Mouse (Mus musculus) liver, embryonic 11.5 days (tissue): ENCODE results near the gene Parp4. TPM values are rescaled to one million over a fixed set of nuclear protein-coding genes. Genes with fewer than 3 reads are reported as not detected.

Source experiments
- ATAC-seq: fragments of 200-750 bp; cut with Nextera tagmentation; replicated peaks from 2 replicates; pipeline ENCODE4 v1.8.0; 2017; ENCODE audit warnings: moderate number of reproducible peaks, mild to moderate bottlenecking, moderate TSS enrichment, moderate library complexity; ENCODE audit not compliant: low FRiP score
- DNase-seq: peaks from one replicate; pipeline ENCODE4 v3.0.0-alpha.2; 2017; ENCODE audit warnings: low spot score
- H3K27ac ChIP-seq: fragments of 300-500 bp; sonication (generic); 2 replicates; pipeline ENCODE4 v1.5.1; 2014; ENCODE audit warnings: mild to moderate bottlenecking, low read depth, low read length, control low read depth
- H3K27me3 ChIP-seq: fragments of 300-500 bp; sonication (generic); replicated peaks from 2 replicates; pipeline ENCODE4 v1.6.1; 2014; ENCODE audit warnings: low read length, mixed read lengths; ENCODE audit not compliant: control insufficient read depth, insufficient read depth
- H3K36me3 ChIP-seq: fragments of 300-500 bp; sonication (generic); 2 replicates; pipeline ENCODE4 v1.6.1; 2014; ENCODE audit warnings: mild to moderate bottlenecking, low read length, moderate library complexity, mixed read lengths; ENCODE audit not compliant: control insufficient read depth, insufficient read depth
- H3K4me1 ChIP-seq: fragments of 300-500 bp; sonication (generic); replicated peaks from 2 replicates; pipeline ENCODE4 v1.6.1; 2014; ENCODE audit warnings: low read length, mixed read lengths; ENCODE audit not compliant: control insufficient read depth, insufficient read depth
- H3K4me2 ChIP-seq: fragments of 300-500 bp; sonication (generic); 2 replicates; pipeline ENCODE4 v1.6.1; 2014; ENCODE audit warnings: mild to moderate bottlenecking, control low read depth, moderate library complexity
- H3K4me3 ChIP-seq: fragments of 300-500 bp; sonication (generic); 2 replicates; pipeline ENCODE4 v1.5.1; 2014; ENCODE audit warnings: low read depth, low read length, control low read depth
- H3K9ac ChIP-seq: fragments of 300-500 bp; sonication (generic); 2 replicates; pipeline ENCODE4 v1.6.1; 2014; ENCODE audit warnings: low read depth, low read length, control low read depth
- H3K9me3 ChIP-seq: fragments of 300-500 bp; sonication (generic); 2 replicates; pipeline ENCODE4 v1.6.1; 2016; ENCODE audit warnings: low read length, inconsistent platforms, mixed read lengths; ENCODE audit not compliant: control insufficient read depth
- WGBS: fragments of 180-500 bp; shearing (Covaris S2); extraction: QIAGEN DNeasy Blood & Tissue Kit; methylation state at CpG from one replicate; pipeline ENCODE4 v1.1.7; 2014; 5-methylcytosine and 5-hydroxymethylcytosine counted together
- polyA plus RNA-seq: library from polyadenylated mRNA; unstranded; fragments of >200 nt; fragmentation: Nextera tagmentation; extraction: Ambion mirVana; gene quantifications from 2 replicates; pipeline ENCODE4 v1.2.1, GENCODE M21; 2014

Parp4 gene
- 2.5 and 3.0 TPM in 2 replicates for polyA plus RNA-seq

GRCm38 (mm10) chr14:56575416-56575815, at the start of gene Parp4, which contains the start of gene Cenpj:
Gene Parp4 (plus strand): TSS chr14:56575619.
Gene Cenpj (minus strand): TSS chr14:56575425.
- ATAC-seq (peak; percentile 81), DNase-seq (peak; percentile 82)
- peak within 1 kb of the TSS; percentile 65 for H3K4me2 ChIP-seq
- WGBS = under 1% methylated on average over 24 of the region's 24 CpGs
- 0 out of 2 replicates have a peak within 1 kb of the TSS, but pooled peaks have one; percentile 16 for H3K27ac ChIP-seq
- peak within 1 kb of the TSS; percentile 72 for H3K9ac ChIP-seq
- H3K36me3 ChIP-seq = no peaks in the 10 kb centered on the region
- no peaks in the 10 kb centered on the region for H3K27me3 ChIP-seq
- no peaks in the 10 kb centered on the region for H3K9me3 ChIP-seq
- H3K4me3 ChIP-seq = peak within 1 kb of the TSS; percentile 64
- peaks cover 5% of the 10 kb centered on the region; the same call in 1 of the 2 replicates for H3K4me1 ChIP-seq

GRCm38 (mm10) chr14:56530788-56531187, 44.6 kb upstream of the Parp4 start:
- H3K4me2 ChIP-seq = no peak overlapping the region
- no peak overlapping the region for H3K27ac ChIP-seq
- no peaks in the 10 kb centered on the region for H3K9me3 ChIP-seq
- no peak overlapping the region for H3K9ac ChIP-seq
- H3K36me3 ChIP-seq = peaks cover 2% of the 10 kb centered on the region; the same call in 1 of the 2 replicates
- no peaks in the 10 kb centered on the region for H3K27me3 ChIP-seq
- ATAC-seq = no peak
- DNase-seq = no peak
- H3K4me3 ChIP-seq = no peak overlapping the region
- no peaks in the 10 kb centered on the region for H3K4me1 ChIP-seq
- 85% methylated on average over 2 of the region's 2 CpGs for WGBS

- H3K36me3 ChIP-seq = 0 out of 2 replicates have a peak, but pooled peaks cover 2% of the 10 kb centered on the region
- no peaks in the 10 kb centered on the region for H3K9me3 ChIP-seq
- H3K27ac ChIP-seq = no peak overlapping the region
- ATAC-seq = no peak
- DNase-seq = no peak
- H3K4me2 ChIP-seq = no peak overlapping the region
- H3K9ac ChIP-seq = no peak overlapping the region
- WGBS = 88% methylated on average over 1 of the region's 1 CpGs
- H3K27me3 ChIP-seq = no peaks in the 10 kb centered on the region
- H3K4me3 ChIP-seq = no peak overlapping the region
- no peaks in the 10 kb centered on the region for H3K4me1 ChIP-seq
These were observed 30.5 kb upstream of the Parp4 start for GRCm38 (mm10) chr14:56544946-56545345.

- Histone ChIP-seq H3K9me3 (no peaks in the 10 kb centered on the region), H3K9ac (no peak overlapping the region), H3K27ac (no peak overlapping the region), H3K4me2 (no peak overlapping the region), H3K4me3 (no peak overlapping the region), H3K4me1 (no peaks in the 10 kb centered on the region), H3K27me3 (no peaks in the 10 kb centered on the region), H3K36me3 (0 out of 2 replicates have a peak, but pooled peaks cover 2% of the 10 kb centered on the region)
- 91% methylated on average over 4 of the region's 4 CpGs for WGBS
- ATAC-seq (no peak), DNase-seq (no peak)
These were observed 29.9 kb upstream of the Parp4 start for GRCm38 (mm10) chr14:56545491-56545890.

- no peak for ATAC-seq
- no peaks in the 10 kb centered on the region for H3K9me3 ChIP-seq
These were observed 24.5 kb upstream of the Parp4 start for GRCm38 (mm10) chr14:56550960-56551359.

GRCm38 (mm10) chr14:56552924-56553323, 22.5 kb upstream of the Parp4 start:
- Histone ChIP-seq H3K27ac (no peak overlapping the region), H3K4me2 (no peak overlapping the region), H3K9ac (no peak overlapping the region), H3K9me3 (no peaks in the 10 kb centered on the region), H3K4me3 (no peak overlapping the region), H3K36me3 (no peaks in the 10 kb centered on the region), H3K27me3 (no peaks in the 10 kb centered on the region), H3K4me1 (no peaks in the 10 kb centered on the region)
- DNase-seq (no peak), ATAC-seq (no peak)
- WGBS = 89% methylated on average over 6 of the region's 6 CpGs

More at GRCm38 (mm10) chr14:56550960-56551359, 24.5 kb upstream of the Parp4 start:
- Histone ChIP-seq H3K4me1 (no peaks in the 10 kb centered on the region), H3K27ac (no peak overlapping the region), H3K9ac (no peak overlapping the region), H3K4me2 (no peak overlapping the region), H3K36me3 (no peaks in the 10 kb centered on the region), H3K4me3 (no peak overlapping the region), H3K27me3 (no peaks in the 10 kb centered on the region)
- WGBS = 84% methylated on average over 4 of the region's 4 CpGs
- no peak for DNase-seq

GRCm38 (mm10) chr14:56553331-56553730, 22.1 kb upstream of the Parp4 start:
- no peaks in the 10 kb centered on the region for H3K36me3 ChIP-seq

GRCm38 (mm10) chr14:56554716-56555115, 20.7 kb upstream of the Parp4 start:
- H3K36me3 ChIP-seq = no peaks in the 10 kb centered on the region
- no peaks in the 10 kb centered on the region for H3K27me3 ChIP-seq
- WGBS = 91% methylated on average over 2 of the region's 2 CpGs

More at GRCm38 (mm10) chr14:56553331-56553730, 22.1 kb upstream of the Parp4 start:
- H3K9ac ChIP-seq = no peak overlapping the region
- DNase-seq = no peak
- 94% methylated on average over 7 of the region's 7 CpGs for WGBS
- H3K4me2 ChIP-seq = no peak overlapping the region
- no peak for ATAC-seq
- no peaks in the 10 kb centered on the region for H3K9me3 ChIP-seq
- no peaks in the 10 kb centered on the region for H3K27me3 ChIP-seq
- no peaks in the 10 kb centered on the region for H3K4me1 ChIP-seq
- H3K27ac ChIP-seq = no peak overlapping the region
- H3K4me3 ChIP-seq = no peak overlapping the region

GRCm38 (mm10) chr14:56559134-56559533, 16.3 kb upstream of the Parp4 start:
- ATAC-seq (no peak), DNase-seq (no peak)
- no peak overlapping the region for H3K27ac ChIP-seq
- 83% methylated on average over 3 of the region's 3 CpGs for WGBS
- no peak overlapping the region for H3K4me2 ChIP-seq
- no peak overlapping the region for H3K4me3 ChIP-seq
- no peaks in the 10 kb centered on the region for H3K4me1 ChIP-seq
- no peak overlapping the region for H3K9ac ChIP-seq
- H3K9me3 ChIP-seq = no peaks in the 10 kb centered on the region
- peaks cover 4% of the 10 kb centered on the region; the same call in 1 of the 2 replicates for H3K36me3 ChIP-seq
- H3K27me3 ChIP-seq = no peaks in the 10 kb centered on the region

More at GRCm38 (mm10) chr14:56554716-56555115, 20.7 kb upstream of the Parp4 start:
- no peak overlapping the region for H3K4me2 ChIP-seq
- DNase-seq = no peak
- no peaks in the 10 kb centered on the region for H3K9me3 ChIP-seq
- no peak overlapping the region for H3K4me3 ChIP-seq
- no peak overlapping the region for H3K27ac ChIP-seq
- no peaks in the 10 kb centered on the region for H3K4me1 ChIP-seq
- H3K9ac ChIP-seq = no peak overlapping the region
- ATAC-seq = no peak
